Mouse (Mus musculus): ENCODE measurements around the gene Rrm1.
"Not testable (repeated sequence)": the region's sequence is repeated elsewhere in the genome, so short reads cannot be mapped to it uniquely, and the experiment has no call there.

The Rrm1 gene

DNA sequence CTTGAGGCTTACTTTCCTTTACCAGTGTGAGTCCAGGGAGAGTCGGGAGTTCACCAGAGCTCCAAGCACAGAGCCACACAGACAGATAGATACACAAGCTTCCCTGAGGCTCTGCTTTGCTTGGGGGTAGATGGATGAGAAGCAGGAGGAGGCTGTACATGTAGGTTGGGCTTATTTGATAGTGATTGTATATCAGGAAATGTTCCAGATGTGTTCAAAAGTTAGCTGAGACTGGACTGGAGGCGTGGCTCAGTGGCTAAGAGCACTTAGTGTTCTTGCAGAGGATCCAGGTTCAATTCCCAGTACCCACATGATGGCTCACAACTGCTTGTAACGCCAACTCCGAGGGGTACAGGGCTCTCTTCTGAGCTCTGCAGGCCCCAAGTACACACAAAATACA is 36.9 kb downstream of the Rrm1 start:
- DNase-seq (ENCODE audit: low spot score): no peak

DNA sequence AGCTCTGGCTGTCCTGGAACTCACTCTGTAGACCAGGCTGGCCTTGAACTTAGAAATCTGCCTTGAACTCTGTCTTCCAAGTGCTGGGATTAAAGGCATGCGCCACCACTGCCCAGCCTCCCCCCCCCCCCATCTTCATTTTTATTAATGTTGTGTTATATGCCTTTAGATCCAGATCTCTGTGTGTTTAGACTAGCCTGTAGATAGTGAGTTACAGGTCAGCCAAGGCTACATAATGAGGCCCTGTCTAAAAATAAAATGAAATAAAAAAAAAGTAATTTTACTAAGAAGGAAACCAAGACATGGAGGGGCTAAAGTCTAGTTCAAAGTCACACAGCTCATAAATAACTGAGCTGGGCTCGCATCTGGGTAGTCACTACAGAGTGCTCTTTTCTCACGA is 37.4 kb downstream of the Rrm1 start:
- no peak for DNase-seq (ENCODE audit: low spot score)

DNA sequence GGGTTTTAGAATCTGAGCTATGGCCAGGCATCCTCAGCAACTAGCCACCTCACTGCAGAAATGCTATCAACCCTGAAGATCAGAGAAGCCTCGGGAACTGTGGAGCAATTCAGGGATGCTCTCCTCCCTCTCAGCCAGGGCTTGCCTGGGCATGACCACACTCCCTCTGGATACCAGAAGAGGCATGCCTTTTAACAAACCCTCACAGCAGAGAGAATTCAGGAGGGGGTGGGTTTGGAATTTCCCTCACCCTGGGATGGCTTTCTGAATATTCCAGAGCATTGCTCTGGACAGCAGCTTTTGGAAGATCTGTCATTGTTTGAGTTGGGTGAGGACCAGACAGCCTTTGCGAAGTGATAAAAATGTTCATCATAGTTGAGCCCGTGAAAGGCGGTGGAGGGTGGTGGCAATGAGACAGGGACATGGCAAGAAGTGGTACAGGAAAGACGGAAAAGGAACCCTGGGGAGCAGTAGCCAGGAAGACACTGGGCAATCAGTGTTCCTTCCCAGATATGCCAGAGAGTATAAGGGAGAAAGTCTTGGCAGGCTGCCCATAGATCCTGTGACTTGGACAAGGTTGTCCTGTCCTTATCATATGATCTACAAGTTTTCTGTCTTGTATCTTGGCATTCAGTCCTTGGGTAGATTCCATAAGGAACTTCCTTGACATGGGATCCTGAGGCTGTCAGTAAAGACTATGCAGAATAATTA is 38.0 kb downstream of the Rrm1 start:
- DNase-seq (ENCODE audit: low spot score): no peak

DNA sequence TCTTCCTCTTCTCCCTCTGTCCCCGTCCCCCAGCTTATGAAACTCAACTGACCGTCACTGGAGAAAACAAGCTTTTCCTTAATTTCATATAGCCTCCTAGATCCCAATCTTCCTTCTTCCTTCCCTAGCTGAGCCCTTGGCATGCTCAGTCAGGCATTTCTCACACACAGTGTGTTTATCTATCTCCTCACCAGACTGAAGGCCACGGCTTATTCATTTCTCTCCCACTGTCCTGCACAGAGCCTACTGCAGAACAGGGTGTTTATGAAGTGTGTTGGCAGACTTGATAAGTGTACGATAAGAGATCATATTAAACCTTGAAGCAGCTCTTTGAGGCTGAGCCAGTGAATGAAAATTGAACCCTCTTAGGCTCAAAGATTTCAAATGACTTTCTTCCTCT is 39.3 kb downstream of the Rrm1 start:
- DNase-seq (ENCODE audit: low spot score): no peak

DNA sequence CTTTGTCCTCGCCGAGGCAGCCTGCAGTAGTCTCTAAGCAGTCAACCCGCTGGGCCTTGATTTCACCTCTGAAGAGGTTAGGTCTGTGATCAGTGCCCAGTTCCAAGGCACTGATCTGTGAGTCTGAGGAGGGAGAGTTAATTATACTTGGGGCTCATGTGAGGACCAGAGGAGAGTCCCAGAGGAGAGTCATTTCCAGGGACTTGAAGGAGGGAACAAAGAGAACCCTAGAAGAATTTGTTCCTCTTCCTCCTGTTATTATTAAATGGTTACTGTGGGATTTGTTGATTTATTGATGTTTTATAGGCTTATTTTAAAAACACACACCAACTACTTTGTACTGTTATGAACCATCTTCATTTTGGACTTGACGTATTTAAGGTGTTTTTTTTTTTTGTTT is 40.1 kb downstream of the Rrm1 start, which contains the start of gene Olfr543:
Olfr543 (minus strand) TSS at position 101 of the 400 bp plus-strand sequence.
- DNase-seq (ENCODE audit: low spot score): no peak

DNA sequence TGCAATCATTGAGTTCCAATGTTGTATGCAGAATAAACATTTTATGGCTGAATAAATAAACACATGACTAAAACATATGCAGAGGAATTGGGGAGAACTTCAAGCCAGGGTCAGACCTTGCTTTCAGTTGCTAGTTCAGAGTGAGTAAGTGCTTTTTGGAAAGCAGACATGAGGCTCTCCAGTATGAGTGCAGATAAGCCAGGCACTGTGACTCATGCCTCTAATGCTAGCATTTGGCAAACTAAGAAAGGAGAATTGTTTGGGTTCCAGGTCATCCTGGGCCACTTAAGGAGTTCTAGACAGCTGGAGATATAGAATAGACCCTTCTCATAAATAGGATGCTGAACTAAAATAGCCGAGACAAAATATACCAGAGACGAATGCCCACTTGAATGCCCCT is 42.2 kb downstream of the Rrm1 start:
- no peak for DNase-seq (ENCODE audit: low spot score)

DNA sequence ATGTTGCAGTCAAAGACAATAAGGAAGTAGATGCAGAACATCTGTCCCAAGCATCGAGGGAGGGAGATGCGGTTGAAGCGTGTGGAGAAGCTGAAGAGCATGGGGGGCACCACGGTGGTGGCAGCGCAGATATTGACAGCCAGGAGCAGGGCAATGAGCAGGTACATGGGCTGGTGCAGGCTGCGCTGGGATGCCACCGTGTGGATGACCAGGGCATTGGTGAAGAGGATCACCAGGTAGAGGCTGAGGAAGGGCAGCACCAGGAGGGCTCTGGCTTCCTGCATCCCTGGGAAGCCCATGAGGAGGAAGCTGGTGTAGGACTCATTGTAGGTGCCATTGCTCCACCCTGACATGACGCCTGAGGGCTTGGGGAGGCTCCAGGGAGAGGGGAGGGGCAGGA is 43.3 kb downstream of the Rrm1 start:
- DNase-seq (ENCODE audit: low spot score): not testable (repeated sequence)

DNA sequence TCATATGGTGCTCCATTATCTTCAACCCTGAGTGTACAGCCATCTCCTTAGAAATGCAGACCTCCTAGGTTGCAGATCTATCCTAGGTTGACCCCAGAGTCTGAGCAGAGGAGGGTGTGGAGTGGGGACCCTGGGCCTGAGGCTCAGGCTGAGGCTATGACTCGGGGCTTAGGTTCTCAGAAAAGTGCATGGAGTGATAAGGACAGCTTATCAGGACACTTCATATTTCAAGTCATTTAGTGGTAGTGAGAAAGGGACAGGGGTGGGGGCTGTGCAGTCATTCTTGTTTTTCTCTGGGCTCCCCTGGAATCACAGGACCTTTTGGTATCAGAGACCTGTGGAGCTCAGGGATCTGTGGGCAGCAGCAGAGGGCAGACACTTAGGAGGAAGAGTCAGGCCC is 44.6 kb downstream of the Rrm1 start:
- no peak for DNase-seq (ENCODE audit: low spot score)

DNA sequence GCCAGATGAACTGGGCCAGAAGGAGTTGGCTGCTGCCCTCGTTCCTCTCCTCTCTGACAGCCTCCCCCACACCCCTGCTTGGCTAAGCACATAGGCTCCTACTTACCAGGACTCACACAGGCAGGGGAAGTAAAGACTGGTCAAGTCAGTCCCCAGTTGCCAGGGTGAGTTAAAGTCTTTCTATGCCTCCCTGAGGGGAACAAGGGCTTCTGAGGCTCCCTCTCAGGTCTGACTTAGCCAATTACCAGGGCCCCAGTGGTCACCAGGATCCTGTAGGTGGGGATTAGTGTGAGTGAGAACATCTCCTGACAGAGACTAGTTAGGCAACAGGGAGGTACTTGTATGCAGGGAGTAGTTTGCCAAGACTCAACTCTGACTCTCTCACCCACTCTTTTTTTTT is 46.7 kb downstream of the Rrm1 start, which contains the start of gene Olfr544:
Olfr544 (minus strand) TSS at position 153 of the 400 bp plus-strand sequence.
- no peak for DNase-seq (ENCODE audit: low spot score)

DNA sequence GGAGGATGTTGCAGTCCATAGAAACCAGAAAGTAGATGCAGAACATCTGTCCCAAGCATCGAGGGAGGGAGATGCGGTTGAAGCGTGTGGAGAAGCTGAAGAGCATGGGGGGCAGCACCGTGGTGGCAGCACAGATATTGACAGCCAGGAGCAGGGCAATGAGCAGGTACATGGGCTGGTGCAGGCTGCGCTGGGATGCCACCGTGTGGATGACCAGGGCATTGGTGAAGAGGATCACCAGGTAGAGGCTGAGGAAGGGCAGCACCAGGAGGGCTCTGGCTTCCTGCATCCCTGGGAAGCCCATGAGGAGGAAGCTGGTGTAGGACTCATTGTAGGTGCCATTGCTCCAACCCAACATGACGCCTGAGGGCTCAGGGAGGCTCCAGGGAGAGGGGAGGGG is 52.9 kb downstream of the Rrm1 start:
- not testable (repeated sequence) for DNase-seq (ENCODE audit: low spot score)

DNA sequence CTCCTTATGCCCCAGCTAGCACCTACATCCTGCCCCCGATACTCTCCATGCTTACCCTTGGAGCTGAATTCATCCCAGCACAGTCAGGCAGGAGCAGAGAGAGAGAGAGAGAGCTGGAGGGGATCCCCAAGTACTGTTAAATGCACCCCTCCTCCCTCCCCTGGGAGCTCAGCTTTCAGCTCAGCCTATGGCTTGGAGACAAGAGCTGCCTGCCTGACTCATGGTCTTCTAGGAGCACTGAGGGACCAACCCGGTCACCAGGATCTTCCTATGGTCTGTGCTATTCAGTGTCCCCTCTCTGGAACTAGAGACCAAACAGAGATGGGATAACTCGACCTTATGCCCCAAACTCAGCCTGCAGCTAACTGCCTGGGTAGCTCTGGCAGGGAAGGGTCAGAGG is 58.0 kb downstream of the Rrm1 start, which contains the start of gene Olfr545:
Olfr545 (minus strand) TSS at position 101 of the 400 bp plus-strand sequence.
- no peak for DNase-seq (ENCODE audit: low spot score)

DNA sequence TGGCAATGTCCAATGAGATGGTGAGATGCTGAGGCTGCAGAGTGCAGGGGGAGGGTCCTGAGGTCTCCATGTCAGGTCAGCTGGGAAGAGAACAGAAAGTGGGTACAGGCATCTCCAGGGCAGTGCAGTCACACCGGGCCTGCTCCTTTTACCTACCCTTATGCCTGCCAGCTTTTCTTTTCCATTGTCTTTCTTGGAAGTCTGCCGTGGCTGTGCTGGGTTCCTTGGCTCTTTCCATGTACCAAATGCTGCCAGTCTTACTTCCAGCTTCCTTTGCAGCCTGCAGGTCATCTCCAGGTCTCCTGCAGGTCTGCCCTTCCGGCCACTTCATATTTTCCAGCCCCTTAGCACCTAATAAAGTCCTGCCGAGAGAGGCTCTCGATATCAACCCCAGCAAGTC is 60.5 kb downstream of the Rrm1 start:
- no peak for DNase-seq (ENCODE audit: low spot score)

DNA sequence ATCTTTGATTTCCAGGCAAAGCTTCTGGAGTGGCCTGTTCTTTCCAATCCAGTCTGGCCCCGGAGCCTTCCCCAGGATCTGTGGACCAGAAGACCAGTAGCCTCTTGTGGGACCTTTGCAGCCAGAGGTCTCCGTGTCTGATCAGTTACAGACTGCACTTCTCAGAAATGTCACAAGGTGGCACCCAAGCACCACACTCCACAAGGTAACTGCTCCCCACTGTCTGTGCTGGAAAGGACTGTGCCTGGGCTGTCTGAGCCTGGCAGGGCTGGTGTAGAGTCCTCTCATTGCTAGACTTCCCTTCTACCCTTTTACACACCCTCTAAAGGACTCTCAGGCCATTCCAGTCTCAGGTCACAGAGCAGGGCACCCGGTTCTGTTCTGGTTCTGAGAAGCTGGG is 65.4 kb downstream of the Rrm1 start:
- DNase-seq (ENCODE audit: low spot score): peak; percentile 65

DNA sequence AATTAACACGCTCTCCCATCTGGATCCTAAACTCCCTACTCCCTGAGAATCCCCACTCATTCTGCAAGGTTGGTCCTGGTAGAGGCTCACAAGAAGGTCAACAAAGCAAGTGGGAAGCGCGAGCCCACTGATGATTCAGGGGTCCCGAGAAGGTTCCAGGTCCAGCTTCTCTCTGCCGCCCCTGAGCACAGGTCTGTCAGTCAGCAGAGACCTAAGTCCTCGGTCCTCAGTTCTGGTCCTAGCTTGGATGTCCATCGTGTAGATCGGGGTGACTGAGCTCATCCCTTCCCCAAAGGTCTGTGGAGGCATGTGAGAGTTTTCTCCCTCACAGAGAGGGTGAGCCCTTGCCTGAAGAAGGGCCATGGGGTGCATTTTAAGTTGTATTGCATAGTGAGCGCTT is 66.6 kb downstream of the Rrm1 start:
- DNase-seq (ENCODE audit: low spot score): no peak

DNA sequence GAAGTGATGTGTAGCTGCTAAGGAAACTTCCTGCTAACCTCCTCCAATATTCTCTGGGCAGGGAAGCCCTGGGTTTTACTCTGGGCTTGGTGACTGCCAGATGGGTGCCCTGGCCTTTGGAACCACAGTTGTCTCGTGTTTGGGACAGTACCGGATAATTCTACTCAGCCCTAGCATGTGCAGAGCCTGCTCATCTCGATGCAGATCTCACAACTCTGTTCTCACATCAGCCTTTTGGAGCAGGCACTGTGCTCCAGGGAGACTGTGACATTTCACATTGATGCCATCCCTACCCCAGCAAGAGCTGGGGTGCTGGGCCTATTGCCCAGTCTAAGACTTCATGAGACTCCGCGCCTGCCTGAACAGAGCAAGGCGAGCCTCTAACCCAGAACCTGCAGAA is 67.2 kb downstream of the Rrm1 start:
- DNase-seq (ENCODE audit: low spot score): no peak

DNA sequence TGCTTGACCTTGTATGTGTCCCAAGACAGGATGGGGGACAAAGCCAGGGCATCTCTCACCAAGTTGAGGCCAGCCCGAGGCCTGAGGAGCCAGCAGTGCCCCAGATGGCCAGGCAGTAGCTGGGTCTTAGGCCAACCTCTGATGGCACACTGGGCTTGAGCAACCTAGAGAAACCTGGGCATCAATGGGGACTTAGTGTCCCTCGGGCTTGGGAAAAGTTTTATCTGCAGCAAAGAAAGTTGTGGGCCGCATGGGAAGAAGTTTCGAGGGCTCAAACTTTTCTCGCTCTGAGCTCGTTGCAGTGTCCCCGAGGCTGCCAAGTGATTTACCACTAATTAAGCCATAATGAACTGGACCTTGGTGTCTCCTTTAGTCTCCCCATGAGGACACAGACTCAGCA is 68.2 kb downstream of the Rrm1 start:
- DNase-seq (ENCODE audit: low spot score): no peak

DNA sequence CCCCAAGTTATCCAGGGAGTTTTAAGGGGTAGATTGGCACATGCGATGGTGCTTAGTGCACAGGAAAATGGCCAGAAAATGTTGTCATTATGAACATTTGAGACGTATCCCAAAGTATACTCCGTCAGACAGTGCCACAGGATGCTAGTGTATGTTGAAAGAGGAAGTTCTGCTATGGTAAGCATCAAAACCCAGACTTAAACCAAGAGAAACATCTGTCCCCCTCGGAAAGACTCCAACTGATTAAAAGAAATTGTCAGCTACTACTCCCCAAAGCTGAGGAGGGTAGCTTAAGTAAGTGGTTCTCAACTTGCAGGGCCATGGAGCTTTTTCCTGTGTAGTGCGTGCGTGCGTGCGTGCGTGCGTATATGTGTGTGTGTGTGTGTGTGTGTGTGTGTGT is 70.4 kb downstream of the Rrm1 start:
- no peak for DNase-seq (ENCODE audit: low spot score)

DNA sequence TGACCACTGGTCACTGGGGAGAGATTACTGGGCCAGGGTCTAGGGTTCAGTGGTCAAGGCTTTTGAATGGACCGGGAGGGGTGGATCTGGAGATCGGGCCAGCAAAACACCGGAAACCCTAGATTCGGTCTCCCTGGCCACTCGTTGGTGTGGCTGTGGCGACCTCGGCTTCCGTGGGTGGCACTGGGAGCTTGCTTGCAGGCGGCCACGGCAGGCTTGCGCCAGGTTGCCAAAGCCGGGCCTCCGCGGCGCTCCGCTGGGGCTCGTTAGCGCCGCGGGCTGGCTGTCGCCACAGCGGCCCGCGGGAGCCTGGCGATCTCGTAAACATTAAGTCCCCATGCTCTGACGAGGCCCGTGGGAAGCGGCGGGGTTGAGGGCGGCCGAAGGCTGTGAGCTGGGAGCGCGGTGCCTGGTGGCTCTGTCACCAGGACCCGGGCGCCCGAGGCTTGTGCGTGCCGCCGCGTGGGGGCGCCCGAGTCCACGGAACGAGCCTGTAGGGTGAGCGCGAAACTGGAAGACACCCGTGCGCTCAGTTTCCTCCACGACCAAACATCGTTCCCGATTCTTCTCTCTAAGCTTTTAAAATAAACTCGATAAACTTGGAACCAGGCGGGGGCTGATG is 71.4 kb downstream of the Rrm1 start:
- peak; percentile 73 for DNase-seq (ENCODE audit: low spot score)

DNA sequence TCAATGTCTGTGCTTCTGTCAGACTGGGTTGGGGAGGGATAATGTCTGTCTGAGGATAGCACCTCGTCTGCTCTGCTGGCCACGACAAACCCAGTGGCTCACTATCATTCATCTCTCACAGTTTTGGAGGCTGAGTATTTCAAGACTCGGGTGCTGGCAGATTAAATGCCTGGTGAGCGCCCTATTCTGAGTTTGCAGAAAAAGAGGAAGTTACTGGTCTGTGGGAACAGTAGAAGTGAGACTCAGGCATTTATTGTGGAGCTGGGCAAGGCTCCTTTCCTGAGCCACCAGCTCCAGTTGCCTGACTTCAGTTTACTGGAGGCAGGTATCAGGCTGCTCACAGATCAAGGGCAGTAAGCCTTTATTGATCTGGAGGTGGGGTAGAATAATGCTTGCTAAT is 72.6 kb downstream of the Rrm1 start:
- no peak for DNase-seq (ENCODE audit: low spot score)

DNA sequence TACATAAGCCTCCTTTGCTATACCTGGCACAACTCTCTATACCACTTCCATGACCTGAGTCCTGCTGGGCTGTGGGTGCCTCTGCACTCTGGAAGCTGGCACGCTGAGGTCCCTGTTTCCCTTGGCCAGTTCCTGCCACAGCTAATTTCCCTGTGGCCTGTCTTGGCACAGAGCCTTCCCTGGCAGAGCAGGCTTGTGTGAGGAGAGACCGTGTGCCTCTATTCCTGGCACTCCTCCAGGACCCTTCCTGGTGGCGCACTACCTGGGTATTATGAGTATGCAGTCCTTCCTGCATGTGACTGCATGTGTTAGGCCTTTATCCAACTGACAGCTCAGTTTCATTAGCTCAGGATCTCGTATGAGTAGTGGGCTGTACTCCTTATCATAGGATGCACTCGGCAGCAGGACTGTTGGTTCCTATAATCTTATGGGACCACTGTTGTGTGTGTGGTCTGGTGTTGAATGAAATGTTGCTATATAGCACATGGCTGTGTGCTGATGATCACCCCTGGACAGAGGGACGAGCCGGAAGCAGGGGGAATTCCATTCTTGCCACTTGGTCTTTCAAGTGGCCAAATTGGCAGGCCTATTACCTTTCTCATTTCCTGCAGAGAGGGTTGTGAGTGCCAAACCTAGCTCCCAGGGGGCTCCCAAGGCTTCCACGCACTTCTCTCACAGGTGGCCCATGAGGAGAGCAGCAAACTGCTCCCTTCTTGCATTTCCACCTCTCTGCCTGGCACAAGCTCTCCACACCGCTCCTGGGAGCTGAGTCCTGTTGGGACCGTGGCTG is 75.0 kb downstream of the Rrm1 start:
- DNase-seq (ENCODE audit: low spot score): no peak

DNA sequence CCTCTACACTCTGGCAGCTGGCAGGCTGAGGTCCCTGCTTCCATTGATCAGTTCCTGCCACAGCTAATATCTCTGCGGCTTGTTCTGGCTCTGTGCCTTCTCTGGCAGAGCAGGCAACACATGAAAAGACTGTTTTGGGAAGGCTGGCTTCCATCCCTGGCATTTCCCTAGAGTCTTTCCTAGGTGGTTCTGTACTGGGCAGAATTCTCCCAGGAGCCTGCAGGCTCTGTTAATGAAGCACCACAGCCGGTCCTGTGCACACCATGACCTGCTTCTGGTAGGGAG is 75.5 kb downstream of the Rrm1 start:
- DNase-seq (ENCODE audit: low spot score): no peak

Data from left cerebral cortex, adult 11 months (tissue).